Mouse (Mus musculus) neural tube, embryonic 13.5 days (tissue): ENCODE measurements at regions not wholly inside any gene's neighbourhood (a gene's known extent, or its start where the extent isn't known, plus 50 kb on each side); places are given as distances from the start of the nearest gene placed in this dataset.
"Not testable (repeated sequence)": the region's sequence is repeated elsewhere in the genome, so short reads cannot be mapped to it uniquely, and the experiment has no call there.

Experiments used
- ATAC-seq: fragments of 200-750 bp; cut with Nextera tagmentation; 2 replicates; pipeline ENCODE4 v1.8.0; 2017; ENCODE audit warnings: low read depth, mild to moderate bottlenecking, moderate TSS enrichment, moderate library complexity
- H3K27ac ChIP-seq: fragments of 300-500 bp; sonication (generic); replicated peaks from 2 replicates; pipeline ENCODE4 v1.5.1; 2015; ENCODE audit warnings: moderate library complexity, mild to moderate bottlenecking, inconsistent platforms
- H3K27me3 ChIP-seq: fragments of 300-500 bp; sonication (generic); 2 replicates; pipeline ENCODE4 v1.6.1; 2015; ENCODE audit warnings: mild to moderate bottlenecking, inconsistent platforms
- H3K36me3 ChIP-seq: fragments of 300-500 bp; sonication (generic); 2 replicates; pipeline ENCODE4 v1.6.1; 2015; ENCODE audit warnings: mild to moderate bottlenecking, inconsistent platforms
- H3K4me1 ChIP-seq: fragments of 300-500 bp; sonication (generic); replicated peaks from 2 replicates; pipeline ENCODE4 v1.6.1; 2015; ENCODE audit warnings: inconsistent platforms
- H3K4me2 ChIP-seq: fragments of 300-500 bp; sonication (generic); 2 replicates; pipeline ENCODE4 v1.6.1; 2015; ENCODE audit warnings: inconsistent platforms, mild to moderate bottlenecking, moderate library complexity
- H3K4me3 ChIP-seq: fragments of 300-500 bp; sonication (generic); 2 replicates; pipeline ENCODE4 v1.5.1; 2015; ENCODE audit warnings: mild to moderate bottlenecking, inconsistent platforms
- H3K9ac ChIP-seq: fragments of 300-500 bp; sonication (generic); 2 replicates; pipeline ENCODE4 v1.6.1; 2015; ENCODE audit warnings: moderate library complexity, mild to moderate bottlenecking, inconsistent platforms
- H3K9me3 ChIP-seq: fragments of 300-500 bp; sonication (generic); 2 replicates; pipeline ENCODE4 v1.6.1; 2016; ENCODE audit warnings: inconsistent platforms
- WGBS: fragments of 180-500 bp; shearing (Covaris S2); methylation state at CpG from one replicate; pipeline ENCODE4 v1.1.7; 2015; 5-methylcytosine and 5-hydroxymethylcytosine counted together

DNA sequence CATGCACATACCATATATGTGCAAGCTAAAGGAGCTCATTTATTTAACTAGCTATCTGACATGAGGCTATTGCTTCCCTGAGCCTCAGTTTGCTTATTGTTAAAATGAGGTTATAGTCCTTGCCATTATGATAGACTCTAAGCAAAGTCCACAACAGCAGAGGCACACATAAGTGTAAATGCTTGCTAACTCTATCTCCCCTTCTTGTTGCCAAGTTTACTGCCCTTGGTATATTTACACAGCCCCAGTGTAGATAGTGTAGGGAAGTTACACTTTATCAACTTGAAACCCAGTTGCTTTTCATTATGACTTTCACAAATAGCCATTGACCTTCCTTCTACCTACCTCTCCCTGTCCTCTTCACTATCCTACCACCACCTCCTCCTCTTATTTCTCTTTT, 782.6 kb upstream of the Agtr1b start:
- no peak for ATAC-seq
- no peak overlapping the region for H3K4me3 ChIP-seq

DNA sequence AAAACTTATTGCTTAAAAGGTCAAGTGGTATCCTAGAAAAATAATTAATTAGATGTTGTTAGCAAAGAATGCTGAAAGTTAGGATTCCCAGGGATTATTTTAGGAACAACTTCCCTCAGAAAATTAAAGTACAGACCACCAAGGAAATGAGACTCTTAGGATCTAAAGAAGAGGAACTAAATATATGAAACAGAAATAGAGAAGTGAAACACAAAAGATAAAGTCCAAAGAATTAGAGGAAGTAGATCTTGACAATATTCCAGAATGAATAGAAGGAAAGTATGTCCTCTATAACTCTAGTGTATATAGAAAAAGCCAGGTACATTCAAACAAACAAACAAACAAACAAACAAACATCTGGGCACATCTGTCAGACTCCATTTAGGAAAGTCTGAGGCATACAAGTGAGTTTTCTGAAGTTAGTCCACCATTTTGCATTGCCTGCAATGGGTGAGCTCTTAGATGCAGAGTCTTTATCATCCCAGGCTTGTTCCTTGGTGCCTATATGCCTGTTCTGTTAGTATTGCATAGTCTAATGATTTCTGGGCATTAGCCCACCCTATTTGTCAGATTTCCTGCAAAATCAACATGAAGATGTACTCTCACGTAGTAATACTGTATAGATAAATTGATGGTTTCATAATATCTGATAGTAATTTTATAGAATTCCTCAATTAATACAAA, 762.0 kb upstream of the Agtr1b start:
- Histone ChIP-seq H3K4me3 (no peak overlapping the region), H3K9ac (no peak overlapping the region), H3K27ac (no peak overlapping the region), H3K27me3 (no peaks in the 10 kb centered on the region), H3K4me1 (no peaks in the 10 kb centered on the region), H3K9me3 (no peaks in the 10 kb centered on the region), H3K4me2 (no peak overlapping the region), H3K36me3 (no peaks in the 10 kb centered on the region)
- no peak for ATAC-seq
- WGBS, result 88% methylated on average over 1 of the region's 1 CpGs

More for the DNA sequence above, 782.6 kb upstream of the Agtr1b start:
- Histone ChIP-seq H3K4me1 (no peaks in the 10 kb centered on the region), H3K27ac (no peak overlapping the region), H3K36me3 (no peaks in the 10 kb centered on the region), H3K9ac (no peak overlapping the region), H3K4me2 (no peak overlapping the region), H3K9me3 (no peaks in the 10 kb centered on the region), H3K27me3 (no peaks in the 10 kb centered on the region)

DNA sequence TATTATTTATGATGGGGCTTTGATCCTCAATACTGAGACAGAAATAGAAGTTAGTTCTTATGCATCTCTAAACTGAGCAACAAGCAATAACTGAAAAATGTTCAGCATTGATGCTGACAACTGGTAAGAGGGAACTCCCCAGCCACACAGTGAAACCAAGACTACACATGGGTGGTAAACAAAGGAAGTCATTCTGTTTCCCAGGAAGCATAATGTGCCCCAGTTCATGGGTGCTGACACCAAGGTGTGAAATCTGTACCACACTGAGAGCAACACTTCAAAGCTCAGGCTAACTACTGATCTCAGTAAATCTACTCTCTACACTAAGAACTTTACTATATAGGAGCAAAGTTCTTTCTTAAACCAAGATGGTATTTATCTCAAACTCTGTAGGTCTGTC, 759.2 kb upstream of the Agtr1b start:
- Histone ChIP-seq H3K4me1 (no peaks in the 10 kb centered on the region), H3K4me3 (no peak overlapping the region), H3K9me3 (no peaks in the 10 kb centered on the region), H3K27ac (no peak overlapping the region), H3K9ac (no peak overlapping the region), H3K36me3 (no peaks in the 10 kb centered on the region), H3K4me2 (no peak overlapping the region), H3K27me3 (no peaks in the 10 kb centered on the region)
- ATAC-seq, result no peak

DNA sequence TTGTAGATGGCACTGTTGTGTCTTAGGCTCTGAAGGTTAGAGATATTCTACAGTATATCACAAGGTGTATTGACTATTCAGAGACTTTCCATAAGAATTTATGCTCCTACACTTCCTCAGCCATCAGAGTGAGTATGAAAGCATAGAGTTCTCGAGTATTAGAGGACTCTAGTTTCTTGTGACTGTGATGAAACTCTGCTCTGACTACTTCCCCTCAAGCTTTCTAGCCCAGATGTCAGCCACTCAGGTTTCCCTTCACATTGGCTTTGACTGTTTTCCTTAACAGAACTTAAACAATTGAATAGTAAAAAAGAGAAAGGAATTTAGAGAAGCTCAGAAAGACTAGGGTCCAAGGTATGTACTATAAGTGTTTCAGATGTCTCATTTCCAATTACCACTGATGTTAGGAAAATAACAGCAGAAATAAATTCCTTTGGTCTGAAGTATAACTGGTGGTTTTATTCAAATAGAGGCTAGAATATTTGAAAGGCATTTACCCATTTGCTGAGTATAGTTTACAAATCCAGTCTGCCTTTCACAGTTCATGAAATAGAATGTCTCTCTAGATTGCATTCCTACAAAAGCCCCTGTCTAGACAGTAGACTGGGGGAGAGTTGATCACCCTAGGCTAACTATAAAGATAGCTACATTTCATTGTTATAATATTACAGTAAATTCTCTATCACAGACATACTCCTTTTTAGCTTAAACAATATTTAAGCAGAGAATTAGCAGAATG, 751.4 kb upstream of the Agtr1b start:
- H3K36me3 ChIP-seq, result no peaks in the 10 kb centered on the region
- no peak overlapping the region for H3K27ac ChIP-seq
- H3K4me3 ChIP-seq, result no peak overlapping the region
- no peak overlapping the region for H3K4me2 ChIP-seq
- no peak overlapping the region for H3K9ac ChIP-seq
- 67% methylated on average over 1 of the region's 1 CpGs for WGBS
- H3K9me3 ChIP-seq, result no peaks in the 10 kb centered on the region
- H3K4me1 ChIP-seq, result no peaks in the 10 kb centered on the region
- H3K27me3 ChIP-seq, result no peaks in the 10 kb centered on the region
- ATAC-seq, result no peak

GRCm38 (mm10) chr3:21111735-21112518, 745.0 kb upstream of the Agtr1b start:
- no peaks in the 10 kb centered on the region for H3K9me3 ChIP-seq
- no peak overlapping the region for H3K4me3 ChIP-seq
- no peak overlapping the region for H3K9ac ChIP-seq
- no peak overlapping the region for H3K27ac ChIP-seq
- 74% methylated on average over 1 of the region's 1 CpGs for WGBS
- H3K36me3 ChIP-seq, result no peaks in the 10 kb centered on the region
- no peak for ATAC-seq
- no peaks in the 10 kb centered on the region for H3K27me3 ChIP-seq
- H3K4me1 ChIP-seq, result no peaks in the 10 kb centered on the region
- H3K4me2 ChIP-seq, result no peak overlapping the region

GRCm38 (mm10) chr3:21090206-21090605, 723.2 kb upstream of the Agtr1b start:
- ATAC-seq, result no peak
- Histone ChIP-seq H3K4me3 (no peak overlapping the region), H3K27me3 (no peaks in the 10 kb centered on the region), H3K36me3 (no peaks in the 10 kb centered on the region), H3K9me3 (no peaks in the 10 kb centered on the region), H3K4me2 (no peak overlapping the region), H3K4me1 (no peaks in the 10 kb centered on the region), H3K9ac (no peak overlapping the region), H3K27ac (no peak overlapping the region)

DNA sequence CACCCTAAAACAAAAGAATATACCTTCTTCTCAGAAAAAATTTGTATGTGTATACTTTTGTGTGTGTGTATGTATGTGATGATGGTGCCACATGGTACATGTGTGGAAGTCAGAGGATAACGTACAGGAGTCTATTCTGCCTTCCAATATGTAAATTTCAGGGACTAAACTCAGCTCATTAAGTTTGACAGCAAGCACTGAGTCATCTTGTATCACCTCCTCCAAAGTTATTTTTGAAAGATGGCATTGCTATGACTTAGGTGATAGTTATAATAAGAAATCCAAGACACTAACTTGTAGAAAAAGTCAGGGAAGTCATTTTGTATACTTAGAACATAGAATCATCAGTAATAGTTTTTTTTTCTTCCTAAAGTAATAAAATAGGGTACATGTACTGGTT, 719.4 kb upstream of the Agtr1b start:
- no peak for ATAC-seq
- Histone ChIP-seq H3K4me1 (no peaks in the 10 kb centered on the region), H3K4me2 (no peak overlapping the region), H3K9ac (no peak overlapping the region), H3K27ac (no peak overlapping the region), H3K36me3 (no peaks in the 10 kb centered on the region), H3K4me3 (no peak overlapping the region), H3K9me3 (no peaks in the 10 kb centered on the region), H3K27me3 (no peaks in the 10 kb centered on the region)
- WGBS, result 86% methylated on average over 1 of the region's 1 CpGs

DNA sequence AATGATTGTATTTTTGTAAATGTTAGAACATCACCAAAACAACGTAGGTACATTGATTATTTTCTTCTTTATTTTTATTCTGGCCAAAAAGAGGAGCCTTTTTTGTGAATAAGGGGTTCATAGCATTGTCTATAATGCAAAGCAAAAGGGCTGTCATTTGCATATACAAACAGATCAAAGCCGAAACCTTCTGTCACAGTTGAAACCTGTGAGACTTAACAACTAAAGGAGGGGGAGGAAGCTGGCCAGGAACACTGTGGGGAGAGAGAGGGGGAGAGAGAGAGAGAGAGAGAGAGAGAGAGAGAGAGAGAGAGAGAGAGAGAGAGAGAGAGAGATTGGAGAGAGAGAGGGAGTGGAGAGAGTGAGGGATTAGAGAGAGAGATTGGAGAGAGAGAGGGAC, 710.6 kb upstream of the Agtr1b start:
- H3K27me3 ChIP-seq, result no peaks in the 10 kb centered on the region
- H3K27ac ChIP-seq, result no peak overlapping the region
- no peak overlapping the region for H3K4me2 ChIP-seq
- 61% methylated on average over 2 of the region's 2 CpGs for WGBS
- no peaks in the 10 kb centered on the region for H3K36me3 ChIP-seq
- H3K9ac ChIP-seq, result no peak overlapping the region
- H3K4me1 ChIP-seq, result no peaks in the 10 kb centered on the region
- H3K9me3 ChIP-seq, result no peaks in the 10 kb centered on the region
- H3K4me3 ChIP-seq, result no peak overlapping the region
- no peak for ATAC-seq

DNA sequence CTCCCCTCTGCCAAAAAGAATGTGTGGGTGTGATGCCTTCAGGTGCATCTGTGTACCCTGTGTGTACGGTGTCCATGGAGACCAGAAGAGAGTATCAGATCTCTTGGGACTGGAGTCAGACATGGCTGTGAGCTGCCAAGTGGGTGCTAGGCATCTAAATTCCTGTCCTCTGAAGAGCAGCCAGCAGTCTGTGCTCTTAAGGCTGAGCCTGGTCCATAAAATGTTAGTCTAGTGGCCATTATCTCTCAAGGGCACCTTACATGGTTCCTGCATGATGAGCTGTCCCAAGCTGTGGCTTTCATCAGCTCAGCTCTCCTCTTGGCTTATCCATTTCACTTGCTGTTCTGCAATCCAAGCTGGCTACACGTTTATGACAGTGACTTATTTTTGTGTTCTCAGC, 686.4 kb upstream of the Agtr1b start:
- H3K4me1 ChIP-seq, H3K9ac ChIP-seq, H3K27ac ChIP-seq, H3K4me3 ChIP-seq, H3K27me3 ChIP-seq, H3K4me2 ChIP-seq, ATAC-seq, H3K9me3 ChIP-seq, H3K36me3 ChIP-seq: not testable (repeated sequence)
- WGBS, result 77% methylated on average over 1 of the region's 2 CpGs

DNA sequence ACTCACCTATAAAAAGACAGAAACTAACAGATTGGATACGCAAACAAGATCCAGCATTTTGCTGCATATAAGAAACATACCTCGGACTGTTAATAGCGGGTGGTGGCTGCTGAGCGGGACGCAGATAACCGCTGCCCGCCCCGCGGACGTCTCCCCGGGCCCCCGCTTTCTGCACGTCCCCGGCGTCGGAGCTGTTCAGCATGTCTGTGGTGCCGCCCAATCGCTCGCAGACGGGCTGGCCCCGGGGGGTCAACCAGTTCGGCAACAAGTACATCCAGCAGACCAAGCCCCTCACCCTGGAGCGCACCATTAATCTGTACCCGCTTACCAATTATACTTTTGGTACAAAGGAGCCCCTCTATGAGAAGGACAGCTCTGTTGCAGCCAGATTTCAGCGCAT, 682.4 kb upstream of the Agtr1b start:
- not testable (repeated sequence) for H3K4me3 ChIP-seq, H3K27ac ChIP-seq, H3K9ac ChIP-seq, H3K4me2 ChIP-seq, ATAC-seq, H3K9me3 ChIP-seq, H3K27me3 ChIP-seq, H3K36me3 ChIP-seq, H3K4me1 ChIP-seq
- WGBS, result 77% methylated on average over 20 of the region's 25 CpGs

- no peak for ATAC-seq
- no peaks in the 10 kb centered on the region for H3K4me1 ChIP-seq
- WGBS, result 89% methylated on average over 3 of the region's 3 CpGs
- H3K36me3 ChIP-seq, result no peaks in the 10 kb centered on the region
- no peaks in the 10 kb centered on the region for H3K27me3 ChIP-seq
- no peak overlapping the region for H3K4me3 ChIP-seq
- no peak overlapping the region for H3K4me2 ChIP-seq
- H3K9ac ChIP-seq, result no peak overlapping the region
- no peaks in the 10 kb centered on the region for H3K9me3 ChIP-seq
- no peak overlapping the region for H3K27ac ChIP-seq
Observed at GRCm38 (mm10) chr3:21045981-21046380, 679.0 kb upstream of the Agtr1b start.

DNA sequence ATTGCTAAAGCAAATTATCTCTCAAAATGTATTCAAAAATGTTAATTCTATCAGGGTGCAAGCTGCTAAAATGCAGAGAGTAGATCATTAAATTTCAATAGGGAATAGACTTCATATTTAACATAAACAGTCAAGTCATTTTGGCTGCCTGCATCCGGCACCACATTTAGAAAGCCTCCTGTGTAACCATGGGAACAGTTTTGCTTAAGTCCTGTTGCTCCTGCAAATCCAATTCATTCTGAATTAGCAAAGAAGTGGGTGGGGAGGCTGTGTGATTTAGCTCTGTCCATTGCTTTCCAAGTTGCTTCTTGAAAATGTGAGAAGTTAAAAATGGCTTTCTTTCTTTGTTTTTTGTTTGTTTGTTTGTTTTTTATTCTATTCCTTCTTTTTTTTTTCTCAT, 658.9 kb upstream of the Agtr1b start:
- 36% methylated on average over 1 of the region's 1 CpGs for WGBS
- Histone ChIP-seq H3K4me3 (no peak overlapping the region), H3K27me3 (no peaks in the 10 kb centered on the region), H3K27ac (no peak overlapping the region), H3K4me1 (no peaks in the 10 kb centered on the region), H3K36me3 (no peaks in the 10 kb centered on the region), H3K9me3 (no peaks in the 10 kb centered on the region), H3K9ac (no peak overlapping the region), H3K4me2 (no peak overlapping the region)
- ATAC-seq, result no peak
